Mouse (Mus musculus): ENCODE data around the gene Ppm1m. TPM values are rescaled to one million over a fixed set of nuclear protein-coding genes. Genes with fewer than 3 reads are reported as not detected.
A peak's percentile ranks its signal among the peaks of the same experiment; 100 is the strongest.

Gene Ppm1m
- polyA plus RNA-seq, 1 experiment from 2014 or later, result 11.3 TPM

- H3K9me3 ChIP-seq (ENCODE audit: control insufficient read depth, low read length), result no peaks in the 10 kb centered on the region
- peak overlapping the region; percentile 49; the same call in 1 of the 2 replicates for H3K9ac ChIP-seq (replicated peaks; ENCODE audit: low read length)
- H3K27ac ChIP-seq (replicated peaks; ENCODE audit: low read depth, low read length), result peak overlapping the region; percentile 55; the same call in 1 of the 2 replicates
- ATAC-seq (ENCODE audit: low FRiP score, low TSS enrichment), result peak; percentile 82
- no peaks in the 10 kb centered on the region for H3K27me3 ChIP-seq (ENCODE audit: control insufficient read depth, insufficient read depth, low read length)
- H3K36me3 ChIP-seq (ENCODE audit: control insufficient read depth, insufficient read depth, low read length), result peaks cover 41% of the 10 kb centered on the region
- peak; percentile 98 for DNase-seq
- peaks cover 6% of the 10 kb centered on the region for H3K4me1 ChIP-seq (ENCODE audit: control insufficient read depth, insufficient read depth, low read length)
- WGBS, result 17% methylated on average over 37 of the region's 37 CpGs
- H3K4me3 ChIP-seq (replicated peaks; ENCODE audit: low read depth, low read length), result peak overlapping the region; percentile 25
- peak overlapping the region; percentile 59 for H3K4me2 ChIP-seq (ENCODE audit: low read length)
Observed at GRCm38 (mm10) chr9:106211680-106212593, 12.4 kb upstream of the Ppm1m start.

- ATAC-seq (ENCODE audit: low FRiP score, low TSS enrichment) (no peak), DNase-seq (peak; percentile 16)
Observed at GRCm38 (mm10) chr9:106210853-106211609, 11.5 kb upstream of the Ppm1m start.

GRCm38 (mm10) chr9:106209954-106210353 is 10.4 kb upstream of the Ppm1m start:
- Histone ChIP-seq H3K9ac (replicated peaks; ENCODE audit: low read length) (no peak overlapping the region), H3K4me1 (ENCODE audit: control insufficient read depth, insufficient read depth, low read length) (peaks cover 6% of the 10 kb centered on the region), H3K27ac (replicated peaks; ENCODE audit: low read depth, low read length) (no peak overlapping the region), H3K9me3 (ENCODE audit: control insufficient read depth, low read length) (no peaks in the 10 kb centered on the region), H3K4me3 (replicated peaks; ENCODE audit: low read depth, low read length) (no peak overlapping the region), H3K4me2 (ENCODE audit: low read length) (no peak overlapping the region), H3K27me3 (ENCODE audit: control insufficient read depth, insufficient read depth, low read length) (no peaks in the 10 kb centered on the region), H3K36me3 (ENCODE audit: control insufficient read depth, insufficient read depth, low read length) (peaks cover 34% of the 10 kb centered on the region)
- ATAC-seq (ENCODE audit: low FRiP score, low TSS enrichment) (no peak), DNase-seq (no peak)
- WGBS, result 98% methylated on average over 4 of the region's 4 CpGs

More at GRCm38 (mm10) chr9:106210853-106211609, 11.5 kb upstream of the Ppm1m start:
- H3K4me3 ChIP-seq (replicated peaks; ENCODE audit: low read depth, low read length), result no peak overlapping the region
- peak overlapping the region; percentile 49; the same call in 1 of the 2 replicates for H3K9ac ChIP-seq (replicated peaks; ENCODE audit: low read length)
- WGBS, result 31% methylated on average over 9 of the region's 9 CpGs
- no peaks in the 10 kb centered on the region for H3K9me3 ChIP-seq (ENCODE audit: control insufficient read depth, low read length)
- peak overlapping the region; percentile 55; the same call in 1 of the 2 replicates for H3K27ac ChIP-seq (replicated peaks; ENCODE audit: low read depth, low read length)
- H3K36me3 ChIP-seq (ENCODE audit: control insufficient read depth, insufficient read depth, low read length), result peaks cover 41% of the 10 kb centered on the region
- peak overlapping the region; percentile 59 for H3K4me2 ChIP-seq (ENCODE audit: low read length)
- H3K27me3 ChIP-seq (ENCODE audit: control insufficient read depth, insufficient read depth, low read length), result no peaks in the 10 kb centered on the region
- H3K4me1 ChIP-seq (ENCODE audit: control insufficient read depth, insufficient read depth, low read length), result peaks cover 6% of the 10 kb centered on the region

- Histone ChIP-seq H3K27me3 (ENCODE audit: control insufficient read depth, insufficient read depth, low read length) (no peaks in the 10 kb centered on the region), H3K4me2 (ENCODE audit: low read length) (no peak overlapping the region), H3K27ac (replicated peaks; ENCODE audit: low read depth, low read length) (no peak overlapping the region), H3K4me1 (ENCODE audit: control insufficient read depth, insufficient read depth, low read length) (peaks cover 22% of the 10 kb centered on the region), H3K9ac (replicated peaks; ENCODE audit: low read length) (no peak overlapping the region), H3K4me3 (replicated peaks; ENCODE audit: low read depth, low read length) (no peak overlapping the region), H3K36me3 (ENCODE audit: control insufficient read depth, insufficient read depth, low read length) (peaks cover 17% of the 10 kb centered on the region), H3K9me3 (ENCODE audit: control insufficient read depth, low read length) (no peaks in the 10 kb centered on the region)
- 81% methylated on average over 5 of the region's 5 CpGs for WGBS
- ATAC-seq (ENCODE audit: low FRiP score, low TSS enrichment) (no peak), DNase-seq (no peak)
Observed at GRCm38 (mm10) chr9:106208181-106208580, 8.6 kb upstream of the Ppm1m start.

- WGBS, result 87% methylated on average over 2 of the region's 2 CpGs
- peaks cover 22% of the 10 kb centered on the region for H3K4me1 ChIP-seq (ENCODE audit: control insufficient read depth, insufficient read depth, low read length)
- no peak overlapping the region for H3K4me2 ChIP-seq (ENCODE audit: low read length)
- ATAC-seq (ENCODE audit: low FRiP score, low TSS enrichment), result no peak
- no peak overlapping the region for H3K4me3 ChIP-seq (replicated peaks; ENCODE audit: low read depth, low read length)
- H3K27me3 ChIP-seq (ENCODE audit: control insufficient read depth, insufficient read depth, low read length), result no peaks in the 10 kb centered on the region
- no peak for DNase-seq
- H3K9me3 ChIP-seq (ENCODE audit: control insufficient read depth, low read length), result no peaks in the 10 kb centered on the region
- H3K9ac ChIP-seq (replicated peaks; ENCODE audit: low read length), result no peak overlapping the region
- H3K27ac ChIP-seq (replicated peaks; ENCODE audit: low read depth, low read length), result no peak overlapping the region
- 0 out of 2 replicates have a peak, but pooled peaks cover 7% of the 10 kb centered on the region for H3K36me3 ChIP-seq (ENCODE audit: control insufficient read depth, insufficient read depth, low read length)
Observed at GRCm38 (mm10) chr9:106206515-106206914, 7.0 kb upstream of the Ppm1m start.

- ATAC-seq (ENCODE audit: low FRiP score, low TSS enrichment) (no peak), DNase-seq (no peak)
- H3K4me1 ChIP-seq (ENCODE audit: control insufficient read depth, insufficient read depth, low read length), result peaks cover 19% of the 10 kb centered on the region
- no peak overlapping the region for H3K27ac ChIP-seq (replicated peaks; ENCODE audit: low read depth, low read length)
- H3K27me3 ChIP-seq (ENCODE audit: control insufficient read depth, insufficient read depth, low read length), result no peaks in the 10 kb centered on the region
- H3K4me3 ChIP-seq (replicated peaks; ENCODE audit: low read depth, low read length), result no peak overlapping the region
- no peaks in the 10 kb centered on the region for H3K9me3 ChIP-seq (ENCODE audit: control insufficient read depth, low read length)
- 83% methylated on average over 7 of the region's 7 CpGs for WGBS
- no peak overlapping the region for H3K4me2 ChIP-seq (ENCODE audit: low read length)
- H3K9ac ChIP-seq (replicated peaks; ENCODE audit: low read length), result no peak overlapping the region
- H3K36me3 ChIP-seq (ENCODE audit: control insufficient read depth, insufficient read depth, low read length), result 0 out of 2 replicates have a peak, but pooled peaks cover 7% of the 10 kb centered on the region
Observed at GRCm38 (mm10) chr9:106205713-106206290, 6.3 kb upstream of the Ppm1m start.

GRCm38 (mm10) chr9:106203990-106204851 is 4.7 kb upstream of the Ppm1m start:
- ATAC-seq (ENCODE audit: low FRiP score, low TSS enrichment), result no peak
- Histone ChIP-seq H3K4me2 (ENCODE audit: low read length) (peak overlapping the region; percentile 74), H3K27ac (replicated peaks; ENCODE audit: low read depth, low read length) (no peak overlapping the region), H3K9ac (replicated peaks; ENCODE audit: low read length) (peak overlapping the region; percentile 82; the same call in 1 of the 2 replicates), H3K4me1 (ENCODE audit: control insufficient read depth, insufficient read depth, low read length) (peaks cover 21% of the 10 kb centered on the region), H3K9me3 (ENCODE audit: control insufficient read depth, low read length) (no peaks in the 10 kb centered on the region), H3K27me3 (ENCODE audit: control insufficient read depth, insufficient read depth, low read length) (no peaks in the 10 kb centered on the region), H3K4me3 (replicated peaks; ENCODE audit: low read depth, low read length) (peak overlapping the region; percentile 70), H3K36me3 (ENCODE audit: control insufficient read depth, insufficient read depth, low read length) (0 out of 2 replicates have a peak, but pooled peaks cover 7% of the 10 kb centered on the region)
- no peak for DNase-seq
- WGBS, result 77% methylated on average over 7 of the region's 7 CpGs
